Mouse (Mus musculus): ENCODE data around the gene Hist1h3d.
"Not testable (repeated sequence)": the region's sequence is repeated elsewhere in the genome, so short reads cannot be mapped to it uniquely, and the experiment has no call there.

The Hist1h3d gene

GRCm38 (mm10) chr13:23542225-23542980, 33.2 kb upstream of the Hist1h3d start:
- DNase-seq (ENCODE audit: low spot score in 2 of 2) = not testable (repeated sequence)

GRCm38 (mm10) chr13:23542999-23543607, 32.5 kb upstream of the Hist1h3d start, which contains the start of gene Hist1h2bh:
TSS of gene Hist1h2bh (minus strand) at chr13:23543392.
- DNase-seq (ENCODE audit: low spot score in 2 of 2) = peak; percentile 80 to 81

GRCm38 (mm10) chr13:23543965-23544786, 31.4 kb upstream of the Hist1h3d start, which contains the start of gene Hist1h3f:
TSS of gene Hist1h3f (plus strand) at chr13:23544052.
- peak; percentile 86 to 88 for DNase-seq (ENCODE audit: low spot score in 2 of 2)

DNA sequence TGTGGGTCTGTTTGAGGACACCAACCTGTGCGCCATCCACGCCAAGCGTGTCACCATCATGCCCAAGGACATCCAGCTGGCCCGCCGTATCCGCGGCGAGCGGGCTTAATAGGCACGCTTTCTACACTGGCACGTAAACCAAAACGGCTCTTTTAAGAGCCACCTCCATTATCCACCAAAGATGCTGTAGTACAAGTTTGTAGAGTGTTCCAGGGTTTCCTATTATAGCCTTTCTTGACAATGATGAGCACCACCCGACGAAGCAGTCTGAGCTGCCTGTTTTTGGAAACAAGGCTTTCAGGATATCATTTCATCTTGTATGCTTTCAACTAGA, 30.8 kb upstream of the Hist1h3d start:
- not testable (repeated sequence) for DNase-seq (ENCODE audit: low spot score in 2 of 2)

- DNase-seq (ENCODE audit: low spot score in 2 of 2) = no peak
Measured at GRCm38 (mm10) chr13:23546694-23547093, 28.9 kb upstream of the Hist1h3d start.

GRCm38 (mm10) chr13:23550761-23551145, 24.8 kb upstream of the Hist1h3d start:
- no peak for DNase-seq (ENCODE audit: low spot score in 2 of 2)

DNA sequence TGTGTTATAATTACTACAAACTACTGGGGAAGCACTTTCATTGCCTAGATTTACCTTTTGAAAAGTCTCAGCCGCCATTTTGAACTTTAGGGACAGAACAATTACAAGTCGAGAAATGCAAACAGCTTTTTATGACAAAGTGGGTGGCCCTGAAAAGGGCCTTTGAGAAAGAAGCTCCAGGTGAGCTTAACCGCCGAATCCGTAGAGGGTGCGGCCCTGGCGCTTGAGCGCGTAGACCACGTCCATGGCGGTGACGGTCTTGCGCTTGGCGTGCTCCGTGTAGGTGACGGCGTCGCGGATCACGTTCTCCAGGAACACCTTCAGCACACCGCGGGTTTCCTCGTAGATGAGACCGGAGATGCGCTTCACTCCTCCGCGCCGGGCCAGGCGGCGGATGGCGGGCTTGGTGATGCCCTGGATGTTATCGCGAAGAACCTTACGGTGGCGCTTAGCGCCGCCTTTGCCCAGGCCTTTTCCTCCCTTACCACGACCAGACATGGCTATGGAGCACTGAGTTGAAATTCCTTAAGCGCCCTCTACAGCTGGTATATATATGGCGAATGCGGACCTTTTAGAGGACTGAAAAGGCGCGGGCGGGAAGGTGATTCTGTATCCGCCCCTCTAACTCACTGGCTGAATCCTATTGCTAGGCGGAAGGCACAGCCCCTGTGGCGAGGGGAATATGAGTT, 24.3 kb upstream of the Hist1h3d start, which contains the start of gene Hist1h4f:
TSS of gene Hist1h4f (minus strand) at position 503 of the 689 bp plus-strand sequence.
- DNase-seq (ENCODE audit: low spot score in 2 of 2) = peak; percentile 66 to 80

- DNase-seq (ENCODE audit: low spot score in 2 of 2) = no peak
Measured at GRCm38 (mm10) chr13:23551931-23552914, 23.3 kb upstream of the Hist1h3d start.

- DNase-seq (ENCODE audit: low spot score in 2 of 2) = no peak
Measured at GRCm38 (mm10) chr13:23552962-23553361, 22.6 kb upstream of the Hist1h3d start, which contains the start of gene Hist1h1d. TSS of gene Hist1h1d (plus strand) at chr13:23553262.

- DNase-seq (ENCODE audit: low spot score in 2 of 2) = no peak
Measured at GRCm38 (mm10) chr13:23554393-23554792, 21.2 kb upstream of the Hist1h3d start.

DNA sequence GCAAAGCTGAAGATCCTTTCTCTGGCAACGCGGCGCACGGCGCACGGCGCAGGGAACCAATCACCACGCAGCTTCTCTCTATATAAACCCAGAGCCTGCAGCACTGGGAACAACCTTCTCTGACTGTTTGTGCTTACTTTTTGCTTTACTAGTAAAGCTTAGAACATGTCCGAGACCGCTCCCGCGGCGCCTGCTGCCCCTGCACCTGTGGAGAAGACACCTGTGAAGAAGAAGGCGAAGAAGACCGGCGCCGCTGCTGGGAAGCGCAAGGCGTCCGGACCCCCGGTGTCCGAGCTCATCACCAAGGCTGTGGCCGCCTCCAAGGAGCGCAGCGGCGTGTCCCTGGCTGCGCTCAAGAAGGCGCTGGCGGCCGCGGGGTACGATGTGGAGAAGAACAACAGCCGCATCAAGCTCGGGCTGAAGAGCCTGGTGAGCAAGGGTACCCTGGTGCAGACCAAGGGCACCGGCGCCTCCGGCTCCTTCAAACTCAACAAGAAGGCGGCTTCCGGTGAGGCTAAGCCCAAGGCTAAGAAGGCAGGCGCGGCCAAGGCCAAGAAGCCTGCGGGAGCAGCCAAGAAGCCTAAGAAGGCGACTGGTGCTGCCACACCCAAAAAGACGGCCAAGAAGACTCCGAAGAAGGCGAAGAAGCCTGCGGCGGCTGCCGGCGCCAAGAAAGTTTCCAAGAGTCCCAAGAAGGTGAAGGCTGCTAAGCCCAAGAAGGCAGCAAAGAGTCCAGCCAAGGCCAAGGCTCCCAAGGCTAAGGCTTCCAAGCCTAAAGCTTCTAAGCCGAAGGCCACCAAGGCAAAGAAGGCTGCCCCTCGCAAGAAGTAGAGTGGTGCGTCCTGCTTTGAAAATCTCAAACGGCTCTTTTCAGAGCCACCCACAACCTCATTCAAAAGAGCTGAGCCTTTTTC, 20.4 kb upstream of the Hist1h3d start:
- DNase-seq (ENCODE audit: low spot score in 2 of 2) = peak; percentile 54 to 67

- peak; percentile 52 to 61 for DNase-seq (ENCODE audit: low spot score in 2 of 2)
Measured at GRCm38 (mm10) chr13:23555839-23556416, 19.6 kb upstream of the Hist1h3d start.

- no peak for DNase-seq (ENCODE audit: low spot score in 2 of 2)
Measured at GRCm38 (mm10) chr13:23556906-23557305, 18.7 kb upstream of the Hist1h3d start.

DNA sequence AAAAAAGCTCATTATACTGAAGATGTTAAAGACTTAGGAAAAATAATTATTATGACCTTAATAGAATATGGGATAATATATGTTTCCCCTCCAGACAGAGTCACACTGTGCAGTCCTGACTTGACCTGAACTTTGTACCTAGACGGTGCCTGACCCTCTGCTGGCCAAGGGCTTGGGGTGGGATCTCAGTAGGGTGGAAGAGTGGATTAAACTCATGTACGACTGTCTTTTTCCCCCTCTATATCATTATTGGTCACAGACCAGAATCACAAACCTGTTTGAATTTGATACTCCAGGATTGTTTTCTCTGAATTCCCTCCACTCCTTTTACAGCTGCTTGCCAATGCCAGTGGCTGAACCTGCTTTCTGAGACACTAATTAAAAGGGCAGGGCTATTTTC, 14.9 kb upstream of the Hist1h3d start:
- DNase-seq (ENCODE audit: low spot score in 2 of 2) = not testable (repeated sequence)

- DNase-seq (ENCODE audit: low spot score in 2 of 2) = not testable (repeated sequence)
Measured at GRCm38 (mm10) chr13:23561531-23561882, 14.1 kb upstream of the Hist1h3d start.

- DNase-seq (ENCODE audit: low spot score in 2 of 2) = peak; percentile 93 to 95
Measured at GRCm38 (mm10) chr13:23561883-23562659, 13.5 kb upstream of the Hist1h3d start, which contains the start of gene Hist1h3e. TSS of gene Hist1h3e (minus strand) at chr13:23562369.

GRCm38 (mm10) chr13:23562699-23563462, 12.7 kb upstream of the Hist1h3d start:
- peak; percentile 56 to 57 for DNase-seq (ENCODE audit: low spot score in 2 of 2)

Data from natural killer cell, adult 2 months (primary cell).